Mouse (Mus musculus): ENCODE results near the gene Gm3591. TPM values are rescaled to one million over a fixed set of nuclear protein-coding genes. Genes with fewer than 3 reads are reported as not detected.

Gm3591 gene
- not detected for polyA plus RNA-seq (2015; fragmentation: Illumina TruSeq; extraction: RNeasy Lipid Tissue Mini Kit (QIAGEN cat#74804); ENCODE audit: insufficient read depth, low read depth, low replicate concordance)

DNA sequence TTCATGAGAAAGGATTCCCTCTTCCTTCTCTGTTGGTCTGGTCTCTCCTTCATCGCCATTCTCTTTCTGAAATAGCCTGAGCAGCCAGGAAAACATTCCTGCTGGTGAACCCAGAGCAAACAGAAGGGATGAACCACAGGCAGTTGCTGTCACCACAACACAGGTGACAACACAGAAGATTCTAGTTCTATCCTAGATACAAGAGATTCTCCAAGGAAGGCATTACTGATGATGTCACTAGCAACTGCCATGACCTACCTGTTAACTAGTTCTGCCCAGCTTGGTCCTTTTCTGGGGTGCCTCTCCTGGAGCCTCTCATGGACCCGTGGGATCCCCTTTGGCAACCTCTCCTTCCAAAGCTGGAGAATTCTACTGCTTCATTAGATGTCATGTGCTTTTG is at the start of gene Gm3591:
Gene Gm3591, minus strand, starts transcription at position 101 of the 400 bp plus-strand sequence.

DNA sequence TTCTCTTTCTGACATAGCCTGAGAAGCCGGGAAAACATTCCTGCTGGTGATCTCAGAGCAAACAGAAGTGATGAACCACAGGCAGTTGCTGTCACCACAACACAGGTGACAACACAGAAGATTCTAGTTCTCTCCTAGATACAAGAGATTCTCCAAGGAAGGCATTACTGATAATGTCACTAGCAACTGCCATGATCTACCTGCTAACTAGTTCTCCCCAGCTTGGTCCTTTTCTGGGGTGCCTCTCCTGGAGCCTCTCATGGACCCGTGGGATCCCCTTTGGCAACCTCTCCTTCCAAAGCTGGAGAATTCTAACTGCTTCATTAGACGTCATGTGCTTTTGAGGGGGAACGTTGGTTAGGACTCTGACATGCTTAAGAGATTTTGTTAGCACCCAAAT is 32.2 kb upstream of the Gm3591 start, which contains the start of gene Gm3594:
Gene Gm3594, minus strand, starts transcription at position 101 of the 400 bp plus-strand sequence.

DNA sequence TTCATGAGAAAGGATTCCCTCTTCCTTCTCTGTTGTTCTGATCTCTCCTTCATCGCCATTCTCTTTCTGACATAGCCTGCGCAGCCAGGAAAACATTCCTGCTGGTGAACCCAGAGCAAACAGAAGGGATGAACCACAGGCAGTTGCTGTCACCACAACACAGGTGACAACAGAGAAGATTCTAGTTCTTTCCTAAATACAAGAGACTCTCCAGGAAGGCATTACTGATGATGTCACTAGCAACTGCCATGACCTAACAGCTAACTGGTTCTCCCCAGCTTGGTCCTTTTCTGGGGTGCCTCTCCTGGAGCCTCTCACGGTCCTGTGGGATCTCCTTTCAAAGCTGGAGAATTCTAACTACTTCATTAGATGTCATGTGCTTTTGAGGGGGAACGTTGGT is 22.1 kb downstream of the Gm3591 start, which contains the start of gene Gm16440:
Gene Gm16440, minus strand, starts transcription at position 101 of the 400 bp plus-strand sequence.

Other genes with a start within 250 kb of the Gm3591 start
- not detected for gene Gm21560, start 193.2 kb downstream of the Gm3591 start, polyA plus RNA-seq (2015; fragmentation: Illumina TruSeq; extraction: RNeasy Lipid Tissue Mini Kit (QIAGEN cat#74804); ENCODE audit: insufficient read depth, low read depth, low replicate concordance)
- not detected for gene Gm3411, start 125.2 kb downstream of the Gm3591 start, polyA plus RNA-seq (2015; fragmentation: Illumina TruSeq; extraction: RNeasy Lipid Tissue Mini Kit (QIAGEN cat#74804); ENCODE audit: insufficient read depth, low read depth, low replicate concordance)
- not detected for gene Gm21103, start 107.6 kb downstream of the Gm3591 start, polyA plus RNA-seq (2015; fragmentation: Illumina TruSeq; extraction: RNeasy Lipid Tissue Mini Kit (QIAGEN cat#74804); ENCODE audit: insufficient read depth, low read depth, low replicate concordance)
- gene Gm3618, start 68.8 kb downstream of the Gm3591 start, polyA plus RNA-seq (2015; fragmentation: Illumina TruSeq; extraction: RNeasy Lipid Tissue Mini Kit (QIAGEN cat#74804); ENCODE audit: insufficient read depth, low read depth, low replicate concordance) = not detected
- gene Gm16440, start 22.2 kb downstream of the Gm3591 start, polyA plus RNA-seq (2015; fragmentation: Illumina TruSeq; extraction: RNeasy Lipid Tissue Mini Kit (QIAGEN cat#74804); ENCODE audit: insufficient read depth, low read depth, low replicate concordance) = not detected
- gene Gm3594, start 32.1 kb upstream of the Gm3591 start, polyA plus RNA-seq (2015; fragmentation: Illumina TruSeq; extraction: RNeasy Lipid Tissue Mini Kit (QIAGEN cat#74804); ENCODE audit: insufficient read depth, low read depth, low replicate concordance) = not detected
- not detected for gene Gm8356, start 124.8 kb upstream of the Gm3591 start, polyA plus RNA-seq (2015; fragmentation: Illumina TruSeq; extraction: RNeasy Lipid Tissue Mini Kit (QIAGEN cat#74804); ENCODE audit: insufficient read depth, low read depth, low replicate concordance)
- gene Gm3629, start 178.1 kb upstream of the Gm3591 start, polyA plus RNA-seq (2015; fragmentation: Illumina TruSeq; extraction: RNeasy Lipid Tissue Mini Kit (QIAGEN cat#74804); ENCODE audit: insufficient read depth, low read depth, low replicate concordance) = not detected
- gene Gm3460, start 209.9 kb upstream of the Gm3591 start, polyA plus RNA-seq (2015; fragmentation: Illumina TruSeq; extraction: RNeasy Lipid Tissue Mini Kit (QIAGEN cat#74804); ENCODE audit: insufficient read depth, low read depth, low replicate concordance) = not detected

Data from pancreas, adult 10 weeks (tissue).